7 mouse cellular contexts compared by ENCODE assay signal in the genomic region with DNA sequence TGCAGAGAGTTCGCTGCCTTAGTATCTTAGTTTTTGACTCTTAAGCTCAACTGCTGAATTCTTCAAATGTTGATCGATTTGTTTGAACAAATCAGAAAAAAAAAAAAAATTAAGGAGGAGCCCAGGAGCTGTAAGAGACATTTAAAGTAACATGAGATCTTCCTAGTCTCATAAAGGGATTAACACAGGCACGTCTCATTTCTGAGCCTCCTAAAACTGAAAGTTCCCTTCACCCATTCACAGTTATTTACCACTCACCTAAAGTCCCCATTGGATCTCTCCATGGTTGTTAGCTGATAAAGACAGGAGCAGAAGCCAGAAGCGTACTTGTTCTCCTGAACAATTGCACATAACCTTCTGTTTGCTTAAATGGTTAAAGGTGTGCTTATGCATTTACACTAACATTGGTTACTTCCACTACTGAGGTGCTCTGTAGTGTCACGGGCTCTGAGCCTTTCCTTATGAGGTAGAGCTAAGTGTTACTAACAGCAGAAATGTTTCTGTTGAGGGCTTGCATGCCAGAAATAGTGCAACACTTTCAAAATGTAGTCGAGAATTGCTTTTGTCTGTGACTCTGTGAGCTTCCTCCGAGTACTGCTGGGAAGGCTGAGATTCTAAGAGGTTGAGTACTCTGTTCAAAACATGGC. TPM values are rescaled to one million over a fixed set of nuclear protein-coding genes. Genes with fewer than 3 reads are reported as not detected.
DNase-seq lines count a peak whose midpoint lies in the region; TF ChIP-seq lines count a peak whose summit lies in the region.

Gene Hnmt, minus strand, starts transcription at position 51 of the 647 bp plus-strand sequence.

- H3K9ac ChIP-seq in CH12.LX (ENCODE audit: insufficient read depth, low read depth) = peak within 1 kb of the TSS; percentile 57

- in situ Hi-C loops in CH12.LX (cut with MboI; ENCODE audit: low pct_ligation_motif_present, low pct_unique_long_range_greater_than_20kb, low sequenced_read_pairs) = no loop called here

- TF ChIP-seq POLR2A in CH12.LX (IDR thresholded peaks at IDR 0.05; ENCODE audit: low read depth, low read length) = no peak

- H3K27me3 ChIP-seq in CH12.LX (replicated peaks) = no peaks in the 10 kb centered on the region
- H3K27me3 ChIP-seq in heart, embryonic 10.5 days (ENCODE audit: insufficient read depth, poor library complexity, severe bottlenecking) = no peaks in the 10 kb centered on the region

- H3K4me3 ChIP-seq in CH12.LX (replicated peaks in 1 of 3; ENCODE audit: low read depth in 2 of 3, low read length in 2 of 3, poor library complexity in 1 of 3) (no peak within 1 kb of the TSS), macrophage (ENCODE audit: inconsistent target) (peak within 1 kb of the TSS; percentile 58)
- H3K4me3 ChIP-seq in heart, embryonic 10.5 days = peak within 1 kb of the TSS; percentile 53

- no peak for TF ChIP-seq RAD21 in CH12.LX (IDR thresholded peaks at IDR 0.05; ENCODE audit: low read depth, low read length)

- WGBS in heart, embryonic 10.5 days = 41% methylated on average over 7 of the region's 7 CpGs
- WGBS in macrophage (ENCODE audit: missing documents) = 39% methylated on average over 7 of the region's 7 CpGs

- dilution Hi-C loops in CH12.LX (cut with MboI; ENCODE audit: extremely low pct_ligation_motif_present, extremely low pct_unique_long_range_greater_than_20kb, low sequenced_read_pairs) = no loop called here

- no peak for DNase-seq in CH12.LX (ENCODE audit: extremely low read depth)
- no peak for DNase-seq in adrenal gland, adult 2 months
- no peak for DNase-seq in heart, embryonic 10.5 days (ENCODE audit: low spot score)
- peak; percentile 1 for DNase-seq in kidney, postnatal 14 days
- DNase-seq in thymus, postnatal 14 days = no peak
- DNase-seq in gastrocnemius, adult 18-20 months (ENCODE audit: low spot score) = no peak

- TF ChIP-seq CTCF in CH12.LX (conservative IDR thresholded peaks at IDR 0.05 in 1 of 2, IDR thresholded peaks at IDR 0.05 in 1 of 2; ENCODE audit: low read depth in 2 of 2, low read length in 2 of 2) = no peak

- TF ChIP-seq EP300 in CH12.LX (IDR thresholded peaks at IDR 0.05; ENCODE audit: low read length) = no peak

- no peak within 1 kb of the TSS for H3K27ac ChIP-seq in CH12.LX (ENCODE audit: insufficient read depth, low read depth)
- peak within 1 kb of the TSS; percentile 72 for H3K27ac ChIP-seq in heart, embryonic 10.5 days
- peak within 1 kb of the TSS; percentile 56 for H3K27ac ChIP-seq in macrophage

- H3K79me2 ChIP-seq in CH12.LX (replicated peaks; ENCODE audit: control insufficient read depth, extremely low read depth, insufficient read depth, poor library complexity, severe bottlenecking) = no peaks in the 10 kb centered on the region
- H3K79me2 ChIP-seq in macrophage (ENCODE audit: inconsistent target) = no peaks in the 10 kb centered on the region; the same call in 1 of the 2 replicates

- H3K36me3 ChIP-seq in CH12.LX (replicated peaks in 1 of 2; ENCODE audit: control insufficient read depth in 1 of 2, insufficient read depth in 1 of 2, low read length in 1 of 2) (no peaks in the 10 kb centered on the region), macrophage (ENCODE audit: inconsistent target) (no peaks in the 10 kb centered on the region)
- H3K36me3 ChIP-seq in heart, embryonic 10.5 days = no peaks in the 10 kb centered on the region

- H3K4me1 ChIP-seq in CH12.LX (ENCODE audit: control insufficient read depth in 1 of 2, insufficient read depth in 2 of 2) = no peaks in the 10 kb centered on the region
- H3K4me1 ChIP-seq in heart, embryonic 10.5 days = 0 out of 2 replicates have a peak, but pooled peaks cover 2% of the 10 kb centered on the region

- peak within 1 kb of the TSS; percentile 83 for H3K4me2 ChIP-seq in CH12.LX (ENCODE audit: insufficient read depth, low read depth, poor library complexity, severe bottlenecking)

- no peaks in the 10 kb centered on the region for H3K9me3 ChIP-seq in CH12.LX (replicated peaks; ENCODE audit: low read length)
- no peaks in the 10 kb centered on the region for H3K9me3 ChIP-seq in heart, embryonic 10.5 days

TF ChIP-seq in CH12.LX, 34 proteins besides CTCF, POLR2A, EP300 and RAD21:
- TF ChIP-seq ZMIZ1 (IDR thresholded peaks at IDR 0.05; ENCODE audit: low read depth, low read length) (no peak), GABPA (IDR thresholded peaks at IDR 0.05; ENCODE audit: insufficient replicate concordance, low read depth, low read length) (no peak), ZKSCAN1 (IDR thresholded peaks at IDR 0.05; ENCODE audit: borderline replicate concordance, low read depth, low read length) (no peak), SIN3A (IDR thresholded peaks at IDR 0.05; ENCODE audit: low read length) (no peak), MYC (IDR thresholded peaks at IDR 0.05; ENCODE audit: low read depth, low read length) (no peak), E2F4 (IDR thresholded peaks at IDR 0.05; ENCODE audit: insufficient replicate concordance, low read depth, low read length) (no peak), ZC3H11A (IDR thresholded peaks at IDR 0.05; ENCODE audit: low read depth, low read length) (no peak), MAX (IDR thresholded peaks at IDR 0.05; ENCODE audit: low read length) (no peak), NRF1 (IDR thresholded peaks at IDR 0.05; ENCODE audit: low read depth, low read length) (no peak), SMC3 (IDR thresholded peaks at IDR 0.05; ENCODE audit: low read depth, low read length) (no peak), ELF1 (IDR thresholded peaks at IDR 0.05; ENCODE audit: low read depth, low read length) (no peak), POLR2AphosphoS2 (IDR thresholded peaks at IDR 0.05; ENCODE audit: low read depth, low read length) (no peak)

RNA-seq across cellular contexts. Expression of gene Hnmt, which starts in this region (rescaled TPM):
- total RNA-seq in CH12.LX (2012; rRNA removed) (0.42 and 0.64 TPM in 2 replicates), CH12.LX (2014; rRNA removed) (0.13 TPM in 1 of 2 replicates, not detected in the other)
- polyA plus RNA-seq in CH12.LX (2012; ENCODE audit: insufficient read length, low read depth) (not detected in 2 replicates), macrophage (2018) (22.4 to 33.9 TPM (median 27.2 TPM) in 3 replicates)
- 10 to 100 TPM; 12.7 to 15.7 TPM for total RNA-seq in adrenal gland, adult 2 months (2021)
- polyA plus RNA-seq in adrenal gland, adult 2 months (2012; rRNA removed) = 0.34 and 0.37 TPM in 2 replicates
- 2.0 and 3.8 TPM in 2 replicates for polyA plus RNA-seq in heart, embryonic 10.5 days (2016; fragmentation: Nextera tagmentation; extraction: Ambion mirVana)
- total RNA-seq in macrophage (2018; cell fraction: chromatin; rRNA removed) = 1 to 10 TPM in 15 of 26 experiments, under 1 TPM in 3, not detected in 8; 0.62 to 8.0 (median 2.2) TPM
- total RNA-seq in macrophage (2018; cell fraction: cytosol; rRNA removed) = 10 to 100 TPM in 17 of 26 experiments, 1 to 10 TPM in 9; 7.6 to 24.0 (median 13.9) TPM
- 10 to 100 TPM in 1 of 26 experiments, 1 to 10 TPM in 25; 1.2 to 10.2 (median 4.1) TPM for total RNA-seq in macrophage (2018; cell fraction: nucleus; rRNA removed)
- total RNA-seq in gastrocnemius, adult 18-20 months (2021) = 1 to 10 TPM; 6.4 to 7.6 TPM

Comparison
In these comparisons a context has a peak if more than half of its experiments do, and no peak if none do; other contexts are left out.
1. RNA of gene Hnmt (total RNA-seq): 12.7 to 15.7 TPM in adrenal gland, adult 2 months and 6.4 to 7.6 TPM in gastrocnemius, adult 18-20 months; 0.13 to 0.64 TPM in CH12.LX; every median in the first group is over 4 times any median in the second.
2. H3K4me3 ChIP-seq: peak in heart, embryonic 10.5 days (single experiment) and macrophage (single experiment); none in CH12.LX (0 of 3).